Comparison of ENCODE assay signal across 8 mouse cellular contexts in the genomic region with DNA sequence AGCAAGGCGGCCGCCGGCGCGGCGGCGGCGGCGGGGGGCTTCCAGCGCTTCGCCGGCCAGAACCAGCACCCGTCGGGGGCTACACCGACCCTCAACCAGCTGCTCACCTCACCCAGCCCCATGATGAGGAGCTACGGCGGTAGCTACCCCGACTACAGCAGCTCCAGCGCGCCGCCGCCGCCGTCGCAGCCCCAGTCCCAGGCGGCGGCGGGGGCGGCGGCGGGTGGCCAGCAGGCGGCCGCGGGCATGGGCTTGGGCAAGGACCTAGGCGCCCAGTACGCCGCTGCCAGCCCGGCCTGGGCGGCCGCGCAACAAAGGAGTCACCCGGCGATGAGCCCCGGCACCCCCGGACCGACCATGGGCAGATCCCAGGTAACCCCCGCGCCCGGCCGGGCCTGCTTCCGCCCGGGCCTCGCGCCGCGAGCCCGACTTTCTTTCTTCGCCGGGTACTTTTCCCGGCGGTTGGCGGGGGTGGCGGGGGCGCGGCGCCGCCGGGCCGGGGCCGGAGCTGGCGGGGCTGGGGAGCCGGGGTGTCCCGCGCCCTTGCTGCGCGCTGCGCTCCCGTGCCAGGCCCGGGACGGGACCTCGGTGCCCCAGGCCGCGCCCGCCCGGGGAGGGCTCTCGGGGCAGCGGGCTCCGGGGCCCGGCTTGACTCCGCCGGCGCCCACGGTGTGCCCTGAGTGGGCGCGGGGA. TPM values are rescaled to one million over a fixed set of nuclear protein-coding genes. Genes with fewer than 3 reads are reported as not detected.
A peak's percentile ranks its signal among the peaks of the same experiment; 100 is the strongest.
DNase-seq lines count a peak whose midpoint lies in the region; ATAC-seq and TF ChIP-seq lines count a peak whose summit lies in the region.

No protein-coding gene starts in this region.

- ATAC-seq in forebrain, embryonic 13.5 days, result peak; percentile 16
- ATAC-seq in hindbrain, embryonic 12.5 days (ENCODE audit: low FRiP score), result peak; percentile 30

- H3K79me2 ChIP-seq in liver, adult 2 months (ENCODE audit: control insufficient read depth, insufficient read depth, low read length), result peaks cover 34% of the 10 kb centered on the region

- peak overlapping the region; percentile 80 for H3K4me3 ChIP-seq in forebrain, embryonic 13.5 days
- H3K4me3 ChIP-seq in hindbrain, embryonic 12.5 days, result peak overlapping the region; percentile 100
- H3K4me3 ChIP-seq in liver, adult 2 months (ENCODE audit: insufficient read depth, low read depth, low read length), result peak overlapping the region; percentile 100

- intact Hi-C loops in left cerebral cortex, postnatal 36 days (cut with DNase I), result loop anchor here (5.0 kb wide), 2 partner anchors 206 to 219 kb away; no protein-coding TSS in a partner anchor
- intact Hi-C loops in left cerebral cortex, postnatal 14 days (cut with DNase I), result loop anchor here (5.0 to 10.0 kb wide), 2 partner anchors 196 to 409 kb away; no protein-coding TSS in a partner anchor

- peaks cover 45% of the 10 kb centered on the region for H3K4me1 ChIP-seq in forebrain, embryonic 13.5 days
- peaks cover 35% of the 10 kb centered on the region for H3K4me1 ChIP-seq in hindbrain, embryonic 12.5 days
- H3K4me1 ChIP-seq in liver, adult 2 months (ENCODE audit: control insufficient read depth, insufficient read depth, low read length), result peaks cover 16% of the 10 kb centered on the region

- peak overlapping the region; percentile 79 for H3K4me2 ChIP-seq in forebrain, embryonic 13.5 days
- peak overlapping the region; percentile 66 for H3K4me2 ChIP-seq in hindbrain, embryonic 12.5 days (replicated peaks)

- TF ChIP-seq CTCF in liver, adult 2 months (IDR thresholded peaks at IDR 0.05; ENCODE audit: low read depth, low read length), result no peak

- TF ChIP-seq POLR2A in liver, adult 2 months (IDR thresholded peaks at IDR 0.05; ENCODE audit: extremely low read depth, insufficient read depth, low read length), result 0 out of 2 replicates have a peak, but pooled peaks have one; percentile 7

- H3K9me3 ChIP-seq in forebrain, embryonic 13.5 days (replicated peaks), result no peaks in the 10 kb centered on the region
- H3K9me3 ChIP-seq in hindbrain, embryonic 12.5 days (replicated peaks), result no peaks in the 10 kb centered on the region

- peak overlapping the region; percentile 100 for H3K9ac ChIP-seq in forebrain, embryonic 13.5 days
- H3K9ac ChIP-seq in hindbrain, embryonic 12.5 days, result peak overlapping the region; percentile 100
- peak overlapping the region; percentile 100 for H3K9ac ChIP-seq in liver, adult 2 months (ENCODE audit: low read depth, low read length)

- WGBS in forebrain, embryonic 13.5 days, result under 1% methylated on average over 46 of the region's 95 CpGs
- WGBS in hindbrain, embryonic 12.5 days, result under 1% methylated on average over 42 of the region's 95 CpGs
- under 1% methylated on average over 92 of the region's 95 CpGs for WGBS in liver, adult 2 months

- peak overlapping the region; percentile 100 for H3K27ac ChIP-seq in forebrain, embryonic 13.5 days
- H3K27ac ChIP-seq in hindbrain, embryonic 12.5 days, result peak overlapping the region; percentile 100
- H3K27ac ChIP-seq in liver, adult 2 months (replicated peaks; ENCODE audit: insufficient read depth, low read depth, low read length), result peak overlapping the region; percentile 99

- peak; percentile 57 to 67 for DNase-seq in left cerebral cortex, postnatal 36 days (ENCODE audit: low spot score in 2 of 2)
- no peak for DNase-seq in left cerebral cortex, postnatal 14 days (ENCODE audit: low spot score in 2 of 2)
- DNase-seq in c-Kit-negative CD71-positive TER-119-positive erythroid progenitor cells, embryonic 14.5 days (ENCODE audit: low read depth, low spot score), result peak; percentile 30
- no peak for DNase-seq in liver, adult 2 months (ENCODE audit: extremely low read depth, low read depth, low spot score)
- DNase-seq in natural killer cell, adult 2 months (ENCODE audit: low spot score in 2 of 2), result peak; percentile 34 to 49
- peak; percentile 47 to 68 for DNase-seq in thymus, postnatal 10 days (ENCODE audit: low spot score in 2 of 2)

- H3K27me3 ChIP-seq in forebrain, embryonic 13.5 days, result 0 out of 2 replicates have a peak, but pooled peaks cover 4% of the 10 kb centered on the region
- no peaks in the 10 kb centered on the region for H3K27me3 ChIP-seq in hindbrain, embryonic 12.5 days
- H3K27me3 ChIP-seq in liver, adult 2 months (ENCODE audit: control insufficient read depth, insufficient read depth, low read length), result no peaks in the 10 kb centered on the region

- H3K36me3 ChIP-seq in forebrain, embryonic 13.5 days (ENCODE audit: poor library complexity, severe bottlenecking), result no peaks in the 10 kb centered on the region
- no peaks in the 10 kb centered on the region for H3K36me3 ChIP-seq in hindbrain, embryonic 12.5 days
- no peaks in the 10 kb centered on the region for H3K36me3 ChIP-seq in liver, adult 2 months (ENCODE audit: control insufficient read depth, insufficient read depth, low read length)

RNA-seq across cellular contexts. Expression of gene Arid1b, which starts 2.1 kb away (rescaled TPM):
- 10 to 100 TPM; 77.5 to 90.0 TPM for total RNA-seq in left cerebral cortex, postnatal 36 days (2021)
- 10 to 100 TPM; 77.7 to 79.6 TPM for total RNA-seq in left cerebral cortex, postnatal 14 days (2021)
- 11.7 and 12.9 TPM in 2 replicates for polyA plus RNA-seq in forebrain, embryonic 13.5 days (2015; fragmentation: Nextera tagmentation; extraction: Ambion mirVana)
- 22.3 and 22.6 TPM in 2 replicates for polyA plus RNA-seq in hindbrain, embryonic 12.5 days (2016; fragmentation: Nextera tagmentation; extraction: Ambion mirVana)
- total RNA-seq in liver, adult 2 months (2014; rRNA removed), result 9.7 and 12.5 TPM in 2 replicates
- polyA plus RNA-seq in liver, adult 2 months (2012; rRNA removed), result 11.7 and 12.1 TPM in 2 replicates

Comparison
In these comparisons a context has a peak if more than half of its experiments do, and no peak if none do; other contexts are left out.
1. DNase-seq: peak in left cerebral cortex, postnatal 36 days (2 of 2), c-Kit-negative CD71-positive TER-119-positive erythroid progenitor cells, embryonic 14.5 days (single experiment), natural killer cell, adult 2 months (2 of 2) and thymus, postnatal 10 days (2 of 2); none in left cerebral cortex, postnatal 14 days (0 of 2) and liver, adult 2 months (single experiment).
2. Peak in every context shown above with its lines, with median percentiles within 50 percentile points of each other: H3K27ac ChIP-seq, H3K4me3 ChIP-seq and H3K9ac ChIP-seq.